8 mouse cellular contexts compared by ENCODE assay signal in genomic region chr6:114874138-114874928, GRCm38 (mm10).
A peak's percentile ranks its signal among the peaks of the same experiment; 100 is the strongest.
DNase-seq lines count a peak whose midpoint lies in the region; ATAC-seq and TF ChIP-seq lines count a peak whose summit lies in the region.

No protein-coding gene starts in this region.

- TF ChIP-seq POLR2A in ES-Bruce4 (IDR thresholded peaks at IDR 0.05; ENCODE audit: insufficient read depth, low read length), result no peak
- no peak for TF ChIP-seq POLR2A in embryonic fibroblast, embryonic 13.5 days (IDR thresholded peaks at IDR 0.05; ENCODE audit: low read depth, low read length)

- H3K9ac ChIP-seq in ES-Bruce4 (ENCODE audit: low read depth, poor library complexity, severe bottlenecking), result peak overlapping the region; percentile 8; the same call in 1 of the 2 replicates
- peak overlapping the region; percentile 47; the same call in 1 of the 2 replicates for H3K9ac ChIP-seq in hindbrain, postnatal 0 days (replicated peaks; ENCODE audit: low read length)
- H3K9ac ChIP-seq in liver, embryonic 12.5 days, result peak overlapping the region; percentile 75
- H3K9ac ChIP-seq in neural tube, embryonic 14.5 days (replicated peaks; ENCODE audit: low read depth, low read length), result peak overlapping the region; percentile 68

- 8% methylated on average over 19 of the region's 19 CpGs for WGBS in hindbrain, postnatal 0 days
- WGBS in liver, embryonic 12.5 days (ENCODE audit: insufficient replicate concordance), result 11% methylated on average over 19 of the region's 19 CpGs
- 6% methylated on average over 19 of the region's 19 CpGs for WGBS in neural tube, embryonic 14.5 days

- H3K27me3 ChIP-seq in ES-Bruce4 (ENCODE audit: control insufficient read depth, insufficient read depth, low read length, poor library complexity, severe bottlenecking), result no peaks in the 10 kb centered on the region
- H3K27me3 ChIP-seq in hindbrain, postnatal 0 days (ENCODE audit: insufficient read depth, low read length), result no peaks in the 10 kb centered on the region
- H3K27me3 ChIP-seq in liver, embryonic 12.5 days (replicated peaks), result no peaks in the 10 kb centered on the region
- H3K27me3 ChIP-seq in neural tube, embryonic 14.5 days (ENCODE audit: control insufficient read depth, insufficient read depth, low read length), result no peaks in the 10 kb centered on the region

- peaks cover 3% of the 10 kb centered on the region for H3K4me1 ChIP-seq in ES-Bruce4 (ENCODE audit: control insufficient read depth, insufficient read depth, low read length)
- peaks cover 31% of the 10 kb centered on the region for H3K4me1 ChIP-seq in embryonic fibroblast, embryonic 13.5 days (ENCODE audit: control insufficient read depth, insufficient read depth, low read length)
- peaks cover 59% of the 10 kb centered on the region for H3K4me1 ChIP-seq in hindbrain, postnatal 0 days (ENCODE audit: insufficient read depth, low read length)
- peaks cover 88% of the 10 kb centered on the region for H3K4me1 ChIP-seq in liver, embryonic 12.5 days
- H3K4me1 ChIP-seq in neural tube, embryonic 14.5 days (ENCODE audit: control insufficient read depth, insufficient read depth, low read length), result peaks cover 59% of the 10 kb centered on the region

- no peaks in the 10 kb centered on the region for H3K36me3 ChIP-seq in ES-Bruce4 (ENCODE audit: control insufficient read depth, insufficient read depth, low read length, poor library complexity, severe bottlenecking)
- no peaks in the 10 kb centered on the region for H3K36me3 ChIP-seq in hindbrain, postnatal 0 days (ENCODE audit: insufficient read depth, low read length)
- H3K36me3 ChIP-seq in liver, embryonic 12.5 days, result peaks cover 14% of the 10 kb centered on the region
- H3K36me3 ChIP-seq in neural tube, embryonic 14.5 days (ENCODE audit: control insufficient read depth, insufficient read depth, low read length), result no peaks in the 10 kb centered on the region

- H3K27ac ChIP-seq in ES-Bruce4 (ENCODE audit: insufficient read depth, low read length), result no peak overlapping the region
- H3K27ac ChIP-seq in embryonic fibroblast, embryonic 13.5 days (ENCODE audit: insufficient read depth, low read length), result peak overlapping the region; percentile 95
- H3K27ac ChIP-seq in hindbrain, postnatal 0 days, result peak overlapping the region; percentile 90
- H3K27ac ChIP-seq in liver, embryonic 12.5 days, result peak overlapping the region; percentile 85
- H3K27ac ChIP-seq in neural tube, embryonic 14.5 days (ENCODE audit: low read depth, low read length), result peak overlapping the region; percentile 90

- intact Hi-C loops in left cerebral cortex, postnatal 10 days (cut with DNase I), result no loop called here

- no peaks in the 10 kb centered on the region for H3K9me3 ChIP-seq in ES-Bruce4 (replicated peaks; ENCODE audit: control insufficient read depth, insufficient read depth, low read length, poor library complexity, severe bottlenecking)
- H3K9me3 ChIP-seq in hindbrain, postnatal 0 days (ENCODE audit: low read length), result no peaks in the 10 kb centered on the region
- no peaks in the 10 kb centered on the region for H3K9me3 ChIP-seq in liver, embryonic 12.5 days (replicated peaks)
- no peaks in the 10 kb centered on the region for H3K9me3 ChIP-seq in neural tube, embryonic 14.5 days (ENCODE audit: control insufficient read depth, low read length)

- peak overlapping the region; percentile 50 for H3K4me3 ChIP-seq in ES-Bruce4 (ENCODE audit: low read depth, low read length)
- H3K4me3 ChIP-seq in embryonic fibroblast, embryonic 13.5 days (ENCODE audit: insufficient read depth, low read length), result peak overlapping the region; percentile 42
- H3K4me3 ChIP-seq in hindbrain, postnatal 0 days (ENCODE audit: low read length), result peak overlapping the region; percentile 32
- H3K4me3 ChIP-seq in liver, embryonic 12.5 days, result peak overlapping the region; percentile 64
- peak overlapping the region; percentile 33 for H3K4me3 ChIP-seq in neural tube, embryonic 14.5 days (ENCODE audit: low read depth, low read length)

- no peak for TF ChIP-seq EP300 in ES-Bruce4 (IDR thresholded peaks at IDR 0.05; ENCODE audit: insufficient read depth, low read depth, low read length)

- ATAC-seq in hindbrain, postnatal 0 days, result peak; percentile 36
- peak; percentile 63 for ATAC-seq in liver, embryonic 12.5 days
- ATAC-seq in neural tube, embryonic 14.5 days (ENCODE audit: low read depth), result peak; percentile 68

- H3K4me2 ChIP-seq in hindbrain, postnatal 0 days (ENCODE audit: low read depth, low read length), result peak overlapping the region; percentile 68
- H3K4me2 ChIP-seq in liver, embryonic 12.5 days, result peak overlapping the region; percentile 91
- peak overlapping the region; percentile 70 for H3K4me2 ChIP-seq in neural tube, embryonic 14.5 days (ENCODE audit: low read depth, low read length)

- peak; percentile 39 to 56 for DNase-seq in cerebellum, adult 18-20 months
- no peak for DNase-seq in cerebellum, adult 8-10 months
- DNase-seq in hindbrain, postnatal 0 days (ENCODE audit: low spot score), result peak; percentile 44
- no peak for DNase-seq in left cerebral cortex, postnatal 10 days (ENCODE audit: extremely low spot score in 1 of 2, low spot score in 2 of 2)

- TF ChIP-seq CTCF in ES-Bruce4 (IDR thresholded peaks at IDR 0.05; ENCODE audit: low read depth, low read length), result no peak
- no peak for TF ChIP-seq CTCF in embryonic fibroblast, embryonic 13.5 days (IDR thresholded peaks at IDR 0.05; ENCODE audit: borderline replicate concordance, insufficient read depth, low read length)
- peak; percentile 25 for TF ChIP-seq CTCF in hindbrain, postnatal 0 days (IDR thresholded peaks at IDR 0.05; ENCODE audit: low read depth)

Comparison
In these comparisons a context has a peak if more than half of its experiments do, and no peak if none do; other contexts are left out.
1. DNase-seq: peak in cerebellum, adult 18-20 months (2 of 2) and hindbrain, postnatal 0 days (single experiment); none in cerebellum, adult 8-10 months (single experiment) and left cerebral cortex, postnatal 10 days (0 of 2).
2. H3K9ac ChIP-seq: peak in every context shown above with its lines; median percentile 75 in liver, embryonic 12.5 days; 68 in neural tube, embryonic 14.5 days; 47 in hindbrain, postnatal 0 days; 8 in ES-Bruce4.
3. Peak in every context shown above with its lines, with median percentiles within 50 percentile points of each other: H3K4me3 ChIP-seq, ATAC-seq and H3K4me2 ChIP-seq.